In genomic region chr7:10494786-10495521, GRCm38 (mm10) we compare ENCODE assay signal across 8 mouse cellular contexts. TPM values are rescaled to one million over a fixed set of nuclear protein-coding genes. Genes with fewer than 3 reads are reported as not detected.
DNase-seq lines count a peak whose midpoint lies in the region; ATAC-seq and TF ChIP-seq lines count a peak whose summit lies in the region.

Gene Zik1, minus strand, starts transcription at chr7:10495394.

- no peak within 1 kb of the TSS for H3K27ac ChIP-seq in ES-E14 (ENCODE audit: insufficient read depth, low read depth, low read length, poor library complexity, severe bottlenecking)
- H3K27ac ChIP-seq in forebrain, embryonic 14.5 days (ENCODE audit: low read depth, low read length), result peak within 1 kb of the TSS; percentile 63
- no peak within 1 kb of the TSS for H3K27ac ChIP-seq in liver, embryonic 13.5 days
- no peak within 1 kb of the TSS for H3K27ac ChIP-seq in stomach, embryonic 16.5 days (ENCODE audit: low read length)

- H3K4me3 ChIP-seq in ES-E14 (ENCODE audit: insufficient read depth in 1 of 2, low read depth in 1 of 2, low read length in 2 of 2, poor library complexity in 1 of 2, severe bottlenecking in 1 of 2), result peak within 1 kb of the TSS; percentile 78 to 89
- peak within 1 kb of the TSS; percentile 63 for H3K4me3 ChIP-seq in forebrain, embryonic 14.5 days (ENCODE audit: low read depth, low read length)
- peak within 1 kb of the TSS; percentile 64 for H3K4me3 ChIP-seq in liver, embryonic 13.5 days (replicated peaks)
- peak within 1 kb of the TSS; percentile 65 for H3K4me3 ChIP-seq in stomach, embryonic 16.5 days (replicated peaks; ENCODE audit: low read length)

- no peaks in the 10 kb centered on the region for H3K27me3 ChIP-seq in forebrain, embryonic 14.5 days (replicated peaks; ENCODE audit: control insufficient read depth, insufficient read depth, low read length)
- H3K27me3 ChIP-seq in liver, embryonic 13.5 days, result no peaks in the 10 kb centered on the region
- no peaks in the 10 kb centered on the region for H3K27me3 ChIP-seq in stomach, embryonic 16.5 days (ENCODE audit: control insufficient read depth, insufficient read depth, low read length)

- peak; percentile 99 for ATAC-seq in forebrain, embryonic 14.5 days
- ATAC-seq in liver, embryonic 13.5 days (ENCODE audit: low read depth), result peak; percentile 98
- ATAC-seq in stomach, embryonic 16.5 days (ENCODE audit: insufficient read depth, low FRiP score), result peak; percentile 98

- DNase-seq in ES-E14 (ENCODE audit: low read depth, low spot score), result peak; percentile 70
- DNase-seq in cerebellum, adult 18-20 months, result peak; percentile 78 to 81
- DNase-seq in forebrain, embryonic 14.5 days (ENCODE audit: low spot score), result peak; percentile 97
- peak; percentile 76 to 84 for DNase-seq in heart, postnatal 10 days
- DNase-seq in kidney, postnatal 36 days, result peak; percentile 55 to 76
- peak; percentile 58 for DNase-seq in liver, embryonic 13.5 days
- peak; percentile 78 for DNase-seq in neural tube, embryonic 10.5 days (ENCODE audit: extremely low spot score, low spot score)

- H3K9me3 ChIP-seq in ES-E14 (ENCODE audit: control insufficient read depth, insufficient read depth, low read depth, low read length), result no peaks in the 10 kb centered on the region
- H3K9me3 ChIP-seq in forebrain, embryonic 14.5 days (replicated peaks; ENCODE audit: control insufficient read depth, low read length), result no peaks in the 10 kb centered on the region
- no peaks in the 10 kb centered on the region for H3K9me3 ChIP-seq in liver, embryonic 13.5 days (replicated peaks)
- no peaks in the 10 kb centered on the region for H3K9me3 ChIP-seq in stomach, embryonic 16.5 days (replicated peaks; ENCODE audit: control insufficient read depth, low read length)

- in situ Hi-C loops in ES-E14 (cut with MboI; ENCODE audit: low sequenced_read_pairs in 2 of 2, unreplicated experiment in 2 of 2), result no loop called here

- peak within 1 kb of the TSS; percentile 88 for H3K9ac ChIP-seq in ES-E14 (ENCODE audit: insufficient read depth, low read depth, low read length, poor library complexity, severe bottlenecking)
- H3K9ac ChIP-seq in forebrain, embryonic 14.5 days (ENCODE audit: low read length), result peak within 1 kb of the TSS; percentile 89
- H3K9ac ChIP-seq in liver, embryonic 13.5 days, result peak within 1 kb of the TSS; percentile 66
- peak within 1 kb of the TSS; percentile 71 for H3K9ac ChIP-seq in stomach, embryonic 16.5 days (ENCODE audit: low read length)

- peaks cover 3% of the 10 kb centered on the region; the same call in 1 of the 2 replicates for H3K36me3 ChIP-seq in ES-E14 (ENCODE audit: control insufficient read depth, insufficient read depth, low read length, poor library complexity, severe bottlenecking)
- H3K36me3 ChIP-seq in forebrain, embryonic 14.5 days (ENCODE audit: control insufficient read depth, insufficient read depth, low read length), result peaks cover 24% of the 10 kb centered on the region
- H3K36me3 ChIP-seq in liver, embryonic 13.5 days, result peaks cover 27% of the 10 kb centered on the region
- H3K36me3 ChIP-seq in stomach, embryonic 16.5 days (ENCODE audit: control insufficient read depth, insufficient read depth, low read length), result peaks cover 7% of the 10 kb centered on the region; the same call in 1 of the 2 replicates

- H3K4me2 ChIP-seq in forebrain, embryonic 14.5 days (ENCODE audit: low read length), result peak within 1 kb of the TSS; percentile 65
- H3K4me2 ChIP-seq in liver, embryonic 13.5 days, result peak within 1 kb of the TSS; percentile 70
- peak within 1 kb of the TSS; percentile 50 for H3K4me2 ChIP-seq in stomach, embryonic 16.5 days (ENCODE audit: low read depth, low read length)

- intact Hi-C loops in heart, postnatal 10 days (cut with DNase I), result no loop called here

- H3K4me1 ChIP-seq in ES-E14 (ENCODE audit: control insufficient read depth in 2 of 2, insufficient read depth in 2 of 2, low read length in 2 of 2, poor library complexity in 1 of 2), result peaks cover 0 to 2% of the 10 kb centered on the region in 2 experiments; a peak in 1 of 4 replicates
- H3K4me1 ChIP-seq in forebrain, embryonic 14.5 days (ENCODE audit: control insufficient read depth, insufficient read depth, low read length), result peaks cover 11% of the 10 kb centered on the region; the same call in 1 of the 2 replicates
- H3K4me1 ChIP-seq in liver, embryonic 13.5 days (replicated peaks), result peaks cover 9% of the 10 kb centered on the region
- peaks cover 10% of the 10 kb centered on the region; the same call in 1 of the 2 replicates for H3K4me1 ChIP-seq in stomach, embryonic 16.5 days (ENCODE audit: control insufficient read depth, insufficient read depth, low read length)

- WGBS in forebrain, embryonic 14.5 days, result 1% methylated on average over 33 of the region's 33 CpGs
- WGBS in liver, embryonic 13.5 days (ENCODE audit: insufficient replicate concordance), result 2% methylated on average over 33 of the region's 33 CpGs
- 2% methylated on average over 33 of the region's 33 CpGs for WGBS in stomach, embryonic 16.5 days

TF ChIP-seq in ES-E14, 5 proteins besides CTCF, POLR2A, EP300 and RAD21:
- TF ChIP-seq ZC3H11A (IDR thresholded peaks at IDR 0.05; ENCODE audit: borderline replicate concordance, low read depth, low read length) (no peak), ZNF384 (IDR thresholded peaks at IDR 0.05; ENCODE audit: low read depth, low read length) (no peak), MAFK (IDR thresholded peaks at IDR 0.05; ENCODE audit: insufficient read depth, low read depth, low read length) (no peak), HCFC1 (IDR thresholded peaks at IDR 0.05; ENCODE audit: borderline replicate concordance, insufficient read depth, low read length) (peak; percentile 93), CHD2 (IDR thresholded peaks at IDR 0.05; ENCODE audit: low read depth, low read length) (peak; percentile 65)

RNA-seq across cellular contexts. Expression of gene Zik1, which starts in this region (rescaled TPM):
- 4.5 and 6.0 TPM in 2 replicates for total RNA-seq in ES-E14 (2012; rRNA removed)
- 63.4 and 65.4 TPM in 2 replicates for polyA plus RNA-seq in forebrain, embryonic 14.5 days (2014; fragmentation: Nextera tagmentation; extraction: Ambion mirVana)
- 1 to 10 TPM; 2.5 to 3.3 TPM for total RNA-seq in heart, postnatal 10 days (2021)
- 2.7 and 3.4 TPM in 2 replicates for polyA plus RNA-seq in liver, embryonic 13.5 days (2015; fragmentation: Nextera tagmentation; extraction: Ambion mirVana)
- 7.7 and 7.9 TPM in 2 replicates for polyA plus RNA-seq in stomach, embryonic 16.5 days (2015; fragmentation: Nextera tagmentation; extraction: Ambion mirVana)
